Mouse (Mus musculus): ENCODE results near the gene Spag7.

Gene Spag7

DNA sequence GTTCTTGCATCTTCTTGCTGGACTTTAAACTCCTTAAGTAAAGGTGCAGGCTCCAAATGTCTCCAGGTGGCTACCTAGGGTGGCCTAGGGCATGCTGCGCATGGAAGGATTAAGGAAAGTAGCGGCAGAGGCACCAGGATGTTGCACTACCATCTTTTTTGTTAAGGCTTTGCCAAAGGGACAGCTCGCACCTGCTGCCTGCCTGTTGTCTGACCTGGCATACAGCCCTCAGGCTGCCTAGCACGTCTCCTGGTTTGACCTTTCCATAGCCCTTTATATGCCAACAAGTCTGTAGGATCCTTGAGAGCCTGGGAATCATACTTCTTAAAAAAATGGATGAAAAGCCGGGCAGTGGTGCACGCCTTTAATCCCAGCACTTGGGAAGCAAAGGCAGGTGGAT, 26.2 kb downstream of the Spag7 start:
- DNase-seq (ENCODE audit: low spot score in 2 of 2) = no peak

DNA sequence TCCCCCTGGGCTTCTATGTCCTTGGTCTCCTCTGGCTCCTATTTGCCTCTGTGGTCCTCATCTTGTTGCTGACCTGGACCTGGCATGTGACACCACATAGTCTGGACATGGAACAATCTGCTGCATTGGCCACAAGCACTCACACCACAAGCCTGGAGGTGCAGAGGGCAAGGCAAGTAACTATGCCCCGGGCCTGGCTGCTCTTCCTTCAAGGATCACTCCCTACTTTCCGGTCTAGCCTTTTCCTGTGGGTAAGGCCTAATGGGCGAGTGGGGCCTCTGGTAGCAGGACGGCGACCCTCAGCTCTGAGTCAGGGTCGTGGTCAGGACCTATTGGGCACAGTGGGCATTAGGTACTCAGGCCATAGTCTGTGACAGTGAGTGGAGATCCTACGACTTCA, 28.0 kb downstream of the Spag7 start:
- no peak for DNase-seq (ENCODE audit: low spot score in 2 of 2)

- DNase-seq (ENCODE audit: low spot score in 2 of 2) = no peak
These were observed 29.2 kb downstream of the Spag7 start for GRCm38 (mm10) chr11:70639976-70640375.

DNA sequence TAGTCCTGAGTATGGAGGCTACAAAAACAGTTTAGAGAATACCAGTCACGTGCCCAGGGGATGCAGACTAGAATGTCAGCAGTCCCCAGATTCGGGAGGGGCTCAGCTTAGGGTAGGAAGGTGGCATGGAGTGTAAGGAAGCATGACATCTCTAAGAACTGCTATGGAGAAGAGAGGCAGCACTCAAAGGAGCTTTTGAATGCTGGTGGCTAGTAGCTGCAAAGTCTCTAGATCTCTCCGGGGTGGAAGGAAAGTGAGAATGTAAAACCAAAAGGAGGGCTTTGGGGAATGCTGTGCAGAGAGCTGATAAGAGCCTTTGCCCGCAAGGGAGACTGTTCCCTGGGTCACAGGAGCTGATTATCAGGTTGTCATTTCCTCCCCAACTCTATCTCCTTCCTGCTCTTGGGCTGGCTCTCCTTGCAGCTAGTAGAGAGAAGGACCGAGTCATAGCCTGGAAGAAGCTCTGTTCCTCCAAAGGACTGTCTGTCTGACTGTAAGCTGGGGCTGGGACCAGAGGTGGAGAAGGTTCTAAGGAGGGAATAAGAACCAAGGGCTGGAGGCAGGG, 30.4 kb downstream of the Spag7 start, which contains the start of gene Gp1ba:
Gene Gp1ba, plus strand, starts transcription at position 409 of the 565 bp plus-strand sequence.
- no peak for DNase-seq (ENCODE audit: low spot score in 2 of 2)

DNA sequence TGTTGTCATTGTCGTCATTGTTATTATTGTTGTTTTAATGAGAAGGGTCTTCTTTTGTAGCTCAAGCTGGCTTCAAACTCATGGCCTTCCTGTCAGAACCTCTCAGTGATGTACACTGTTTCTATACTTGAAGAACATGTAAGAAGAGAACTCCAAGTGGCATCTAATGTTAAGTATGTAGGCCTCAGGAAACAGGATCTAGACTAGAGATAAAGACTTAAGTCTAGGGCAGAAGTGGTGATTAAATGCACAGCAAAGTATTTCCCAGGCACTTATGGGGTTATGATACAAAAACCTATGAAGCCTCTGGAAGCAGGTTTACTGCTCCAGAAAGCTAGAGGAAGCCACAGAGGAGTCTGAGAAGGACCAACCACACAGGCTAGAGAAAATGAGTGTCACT, 30.9 kb downstream of the Spag7 start:
- no peak for DNase-seq (ENCODE audit: low spot score in 2 of 2)

DNA sequence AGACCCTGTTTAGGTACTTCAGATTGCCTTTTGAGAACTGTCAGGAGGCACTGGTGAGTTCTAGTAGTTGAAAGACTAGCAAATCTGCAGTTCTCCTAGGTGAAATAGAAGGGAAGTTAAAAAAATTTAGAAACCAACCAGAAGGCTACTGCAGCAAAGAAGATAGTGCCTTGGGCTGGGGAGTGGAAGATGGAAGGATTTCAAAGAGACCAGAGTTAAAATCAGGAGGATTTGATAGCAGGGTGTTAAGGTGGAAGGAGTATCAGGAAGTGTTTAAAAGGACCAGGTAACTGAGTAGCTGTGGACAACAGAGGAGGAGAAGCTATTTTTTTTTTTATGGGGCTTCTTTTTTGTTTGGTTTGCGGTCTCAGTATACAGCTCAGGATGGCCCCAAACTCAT, 31.5 kb downstream of the Spag7 start:
- no peak for DNase-seq (ENCODE audit: low spot score in 2 of 2)

DNA sequence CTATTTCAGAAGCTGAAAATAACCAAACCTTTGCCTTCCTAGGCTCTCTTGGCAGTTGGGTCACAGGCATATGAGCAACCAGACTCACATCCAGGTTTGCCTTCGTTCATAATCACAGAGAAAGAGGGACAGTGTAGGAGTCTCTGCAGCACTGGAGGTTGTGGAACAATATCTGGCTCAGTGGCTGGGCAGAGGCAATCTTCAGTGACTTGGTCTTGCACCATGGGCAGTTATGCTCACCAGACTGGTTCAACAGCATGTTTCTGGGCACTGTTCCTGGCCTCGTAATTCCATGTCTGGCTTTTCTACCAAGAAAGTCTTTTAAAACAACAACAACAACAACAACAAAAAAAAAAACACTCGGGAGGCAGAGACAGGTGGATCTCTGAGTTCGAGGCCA, 33.6 kb downstream of the Spag7 start:
- DNase-seq (ENCODE audit: low spot score in 2 of 2) = no peak

- DNase-seq (ENCODE audit: low spot score in 2 of 2) = no peak
These were observed 39.1 kb downstream of the Spag7 start for GRCm38 (mm10) chr11:70630129-70630528.

GRCm38 (mm10) chr11:70629557-70629956, 39.7 kb downstream of the Spag7 start:
- DNase-seq (ENCODE audit: low spot score in 2 of 2) = no peak

GRCm38 (mm10) chr11:70628431-70628830, 40.8 kb downstream of the Spag7 start:
- DNase-seq (ENCODE audit: low spot score in 2 of 2) = no peak

- no peak for DNase-seq (ENCODE audit: low spot score in 2 of 2)
These were observed 42.3 kb downstream of the Spag7 start for GRCm38 (mm10) chr11:70626877-70627276.

GRCm38 (mm10) chr11:70625473-70625872, 43.7 kb downstream of the Spag7 start:
- no peak for DNase-seq (ENCODE audit: low spot score in 2 of 2)

GRCm38 (mm10) chr11:70623053-70623742, 46.0 kb downstream of the Spag7 start:
- DNase-seq (ENCODE audit: low spot score in 2 of 2) = no peak

- no peak for DNase-seq (ENCODE audit: low spot score in 2 of 2)
These were observed 47.0 kb downstream of the Spag7 start for GRCm38 (mm10) chr11:70621972-70622814.

- no peak for DNase-seq (ENCODE audit: low spot score in 2 of 2)
These were observed 50.1 kb downstream of the Spag7 start, which contains the start of gene Chrne for GRCm38 (mm10) chr11:70619101-70619500. TSS of gene Chrne (minus strand) at chr11:70619216.

DNA sequence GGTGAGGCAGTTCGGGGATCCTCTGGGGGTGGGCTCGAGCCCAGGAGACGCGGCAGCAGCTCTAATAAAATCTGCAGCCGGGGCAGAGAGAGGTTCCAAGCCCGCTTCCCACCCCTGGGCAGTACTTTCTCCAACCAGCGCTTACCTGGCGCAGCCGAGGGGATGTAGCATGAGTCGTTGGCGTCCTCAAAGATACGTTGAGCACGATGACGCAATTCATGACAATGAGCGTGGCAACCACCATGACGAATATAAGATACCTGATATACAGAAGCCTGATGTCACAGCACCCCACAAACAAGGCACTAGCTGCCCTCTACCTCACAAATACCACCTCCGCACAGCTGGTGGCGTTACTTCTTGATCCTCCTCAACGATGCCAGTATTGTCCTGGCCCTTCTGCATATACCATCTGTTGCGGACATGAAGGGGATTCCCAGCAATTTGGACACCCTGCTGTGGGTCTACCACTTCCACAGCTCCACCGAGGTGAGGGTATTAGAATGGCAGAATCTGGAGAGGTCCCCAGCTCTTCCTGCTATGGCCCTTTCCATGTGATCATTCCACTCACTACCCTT, 53.6 kb downstream of the Spag7 start, which contains the start of gene 4930544D05Rik:
Gene 4930544D05Rik, plus strand, starts transcription at position 333 of the 578 bp plus-strand sequence.
- no peak for DNase-seq (ENCODE audit: low spot score in 2 of 2)

GRCm38 (mm10) chr11:70615074-70615473, 54.1 kb downstream of the Spag7 start:
- DNase-seq (ENCODE audit: low spot score in 2 of 2) = no peak
